Mouse (Mus musculus) lung, postnatal 0 days (tissue): ENCODE results near the gene Tesmin. TPM values are rescaled to one million over a fixed set of nuclear protein-coding genes. Genes with fewer than 3 reads are reported as not detected.
A peak's percentile ranks its signal among the peaks of the same experiment; 100 is the strongest.

ENCODE experiments used
- ATAC-seq: fragments of 200-750 bp; cut with Nextera tagmentation; 2 replicates; pipeline ENCODE4 v1.8.0; 2017; ENCODE audit warnings: moderate library complexity
- DNase-seq: peaks from one replicate; pipeline ENCODE4 v3.0.0-alpha.2; 2016; ENCODE audit warnings: low spot score
- H3K27ac ChIP-seq: fragments of 300-500 bp; sonication (generic); 2 replicates; pipeline ENCODE4 v1.5.1; 2014; ENCODE audit warnings: antibody characterized with exemption, mild to moderate bottlenecking, low read length, mixed read lengths
- H3K27me3 ChIP-seq: fragments of 300-500 bp; sonication (generic); replicated peaks from 2 replicates; pipeline ENCODE4 v1.6.1; 2014; ENCODE audit warnings: low read length, mixed read lengths; ENCODE audit not compliant: insufficient read depth
- H3K36me3 ChIP-seq: fragments of 300-500 bp; sonication (generic); 2 replicates; pipeline ENCODE4 v1.6.1; 2014; ENCODE audit warnings: low read length, mixed read lengths; ENCODE audit not compliant: insufficient read depth
- H3K4me1 ChIP-seq: fragments of 300-500 bp; sonication (generic); 2 replicates; pipeline ENCODE4 v1.6.1; 2014; ENCODE audit warnings: antibody characterized with exemption, low read depth, low read length, mixed read lengths; ENCODE audit not compliant: insufficient read depth
- H3K4me2 ChIP-seq: fragments of 300-500 bp; sonication (generic); replicated peaks from 2 replicates; pipeline ENCODE4 v1.6.1; 2014; ENCODE audit warnings: low read depth, mild to moderate bottlenecking, low read length, moderate library complexity, mixed read lengths
- H3K4me3 ChIP-seq: fragments of 300-500 bp; sonication (generic); 2 replicates; pipeline ENCODE4 v1.5.1; 2014; ENCODE audit warnings: low read depth, low read length
- H3K9ac ChIP-seq: fragments of 300-500 bp; sonication (generic); replicated peaks from 2 replicates; pipeline ENCODE4 v1.6.1; 2014; ENCODE audit warnings: low read depth, mild to moderate bottlenecking
- H3K9me3 ChIP-seq: fragments of 300-500 bp; sonication (generic); 2 replicates; pipeline ENCODE4 v1.6.1; 2016; ENCODE audit warnings: low read length, mixed read lengths
- CTCF ChIP-seq: IDR thresholded peaks from 2 replicates; pipeline ENCODE4 v1.5.1; 2016; ENCODE audit warnings: antibody characterized with exemption, mild to moderate bottlenecking
- EP300 ChIP-seq: IDR thresholded peaks from 2 replicates; pipeline ENCODE4 v1.6.1; 2016; ENCODE audit warnings: antibody characterized with exemption, mild to moderate bottlenecking, control low read depth
- WGBS: fragments of 180-500 bp; shearing (Covaris S2); extraction: QIAGEN DNeasy Blood & Tissue Kit; methylation state at CpG from one replicate; pipeline ENCODE4 v1.1.7; 2014; 5-methylcytosine and 5-hydroxymethylcytosine counted together
- polyA plus RNA-seq: library from polyadenylated mRNA; unstranded; fragments of >200 nt; fragmentation: Nextera tagmentation; extraction: Ambion mirVana; gene quantifications from 2 replicates; pipeline ENCODE4 v1.2.1, GENCODE M21; 2015

The Tesmin gene
- polyA plus RNA-seq, 1 experiment from 2014 or later: 0.68 TPM

- no peaks in the 10 kb centered on the region for H3K27me3 ChIP-seq
- 78% methylated on average over 10 of the region's 10 CpGs for WGBS
- no peak for ATAC-seq
Observed at GRCm38 (mm10) chr19:3441092-3441491, 52.4 kb downstream of the Tesmin start.

GRCm38 (mm10) chr19:3447348-3447747 is 58.7 kb downstream of the Tesmin start:
- Histone ChIP-seq H3K27me3 (no peaks in the 10 kb centered on the region), H3K36me3 (no peaks in the 10 kb centered on the region), H3K27ac (no peak overlapping the region), H3K4me3 (no peak overlapping the region), H3K4me2 (no peak overlapping the region), H3K4me1 (peaks cover 4% of the 10 kb centered on the region; the same call in 1 of the 2 replicates), H3K9me3 (no peaks in the 10 kb centered on the region), H3K9ac (no peak overlapping the region)
- TF ChIP-seq EP300 (no peak), CTCF (peak; percentile 19)
- DNase-seq (no peak), ATAC-seq (no peak)
- WGBS: 65% methylated on average over 2 of the region's 3 CpGs

More at GRCm38 (mm10) chr19:3441092-3441491, 52.4 kb downstream of the Tesmin start:
- no peaks in the 10 kb centered on the region for H3K9me3 ChIP-seq
- no peak for DNase-seq
- TF ChIP-seq CTCF (no peak), EP300 (no peak)
- no peaks in the 10 kb centered on the region for H3K36me3 ChIP-seq
- H3K4me2 ChIP-seq: no peak overlapping the region
- no peak overlapping the region for H3K27ac ChIP-seq
- H3K4me1 ChIP-seq: no peaks in the 10 kb centered on the region
- H3K9ac ChIP-seq: no peak overlapping the region
- no peak overlapping the region for H3K4me3 ChIP-seq

- Histone ChIP-seq H3K9me3 (no peaks in the 10 kb centered on the region), H3K4me3 (no peak overlapping the region), H3K4me2 (no peak overlapping the region), H3K9ac (no peak overlapping the region), H3K27ac (peak overlapping the region; percentile 7; the same call in 1 of the 2 replicates), H3K27me3 (no peaks in the 10 kb centered on the region), H3K36me3 (no peaks in the 10 kb centered on the region), H3K4me1 (peaks cover 4% of the 10 kb centered on the region; the same call in 1 of the 2 replicates)
- ATAC-seq (peak; percentile 60), DNase-seq (peak; percentile 24)
- no peak for TF ChIP-seq CTCF
- TF ChIP-seq EP300: no peak
- WGBS: 42% methylated on average over 3 of the region's 3 CpGs
Observed at GRCm38 (mm10) chr19:3449248-3449647, 60.6 kb downstream of the Tesmin start.

GRCm38 (mm10) chr19:3450714-3451113 is 62.1 kb downstream of the Tesmin start:
- TF ChIP-seq CTCF (no peak), EP300 (no peak)
- Histone ChIP-seq H3K9me3 (no peaks in the 10 kb centered on the region), H3K9ac (no peak overlapping the region), H3K27ac (no peak overlapping the region), H3K27me3 (no peaks in the 10 kb centered on the region), H3K36me3 (peaks cover 13% of the 10 kb centered on the region; the same call in 1 of the 2 replicates), H3K4me3 (no peak overlapping the region), H3K4me2 (no peak overlapping the region), H3K4me1 (peaks cover 4% of the 10 kb centered on the region; the same call in 1 of the 2 replicates)
- 83% methylated on average over 3 of the region's 3 CpGs for WGBS
- ATAC-seq (no peak), DNase-seq (no peak)

GRCm38 (mm10) chr19:3451170-3451569 is 62.5 kb downstream of the Tesmin start:
- H3K9me3 ChIP-seq: no peaks in the 10 kb centered on the region
- H3K4me1 ChIP-seq: peaks cover 4% of the 10 kb centered on the region; the same call in 1 of the 2 replicates
- no peaks in the 10 kb centered on the region for H3K27me3 ChIP-seq
- DNase-seq: peak; percentile 84
- no peak overlapping the region for H3K27ac ChIP-seq
- no peak overlapping the region for H3K4me2 ChIP-seq
- H3K4me3 ChIP-seq: no peak overlapping the region
- ATAC-seq: peak; percentile 63
- TF ChIP-seq EP300 (no peak), CTCF (peak; percentile 86)
- H3K9ac ChIP-seq: no peak overlapping the region
- H3K36me3 ChIP-seq: peaks cover 18% of the 10 kb centered on the region; the same call in 1 of the 2 replicates
- WGBS: 17% methylated on average over 6 of the region's 6 CpGs

GRCm38 (mm10) chr19:3451649-3452048 is 63.0 kb downstream of the Tesmin start:
- H3K4me2 ChIP-seq: no peak overlapping the region
- WGBS: 46% methylated on average over 6 of the region's 6 CpGs
- no peaks in the 10 kb centered on the region for H3K9me3 ChIP-seq
- no peak overlapping the region for H3K4me3 ChIP-seq
- ATAC-seq: no peak
- DNase-seq: no peak
- H3K27me3 ChIP-seq: no peaks in the 10 kb centered on the region
- H3K36me3 ChIP-seq: peaks cover 20% of the 10 kb centered on the region; the same call in 1 of the 2 replicates
- peaks cover 4% of the 10 kb centered on the region; the same call in 1 of the 2 replicates for H3K4me1 ChIP-seq
- no peak overlapping the region for H3K9ac ChIP-seq
- TF ChIP-seq EP300: no peak
- TF ChIP-seq CTCF: no peak
- no peak overlapping the region for H3K27ac ChIP-seq

Other genes with a start within 250 kb of the Tesmin start
- 63.2 and 72.7 TPM in 2 replicates for gene Mrpl21, start 106.0 kb upstream of the Tesmin start, polyA plus RNA-seq
- gene Ighmbp2, start 105.8 kb upstream of the Tesmin start, polyA plus RNA-seq: 5.2 TPM in 2 replicates
- gene Cpt1a, start 66.5 kb upstream of the Tesmin start, polyA plus RNA-seq: 46.6 and 47.9 TPM in 2 replicates
- 5.0 and 8.7 TPM in 2 replicates for gene Gal, start 25.7 kb downstream of the Tesmin start, polyA plus RNA-seq
- gene Ppp6r3, start 186.9 kb downstream of the Tesmin start, polyA plus RNA-seq: 30.6 and 33.6 TPM in 2 replicates